Mouse (Mus musculus) cerebellum, adult 11-12 months (tissue): ENCODE data around the gene Zfp683.

ENCODE experiments used
- DNase-seq: peaks from one replicate; pipeline ENCODE4 v3.0.0; 2022

The Zfp683 gene

GRCm38 (mm10) chr4:134094004-134094564 is 40.4 kb downstream of the Zfp683 start:
- DNase-seq = no peak

GRCm38 (mm10) chr4:134094923-134095547 is 41.4 kb downstream of the Zfp683 start, which contains the start of gene Cd52:
Cd52 (minus strand) TSS chr4:134095082.
- DNase-seq = no peak

- no peak for DNase-seq
These were observed 42.5 kb downstream of the Zfp683 start for GRCm38 (mm10) chr4:134096120-134096519.

GRCm38 (mm10) chr4:134097015-134097608 is 43.5 kb downstream of the Zfp683 start:
- DNase-seq = no peak

GRCm38 (mm10) chr4:134098628-134099027 is 45.0 kb downstream of the Zfp683 start:
- no peak for DNase-seq

GRCm38 (mm10) chr4:134100245-134100644 is 46.6 kb downstream of the Zfp683 start:
- no peak for DNase-seq

GRCm38 (mm10) chr4:134101979-134102741 is 48.5 kb downstream of the Zfp683 start, which contains the start of gene Ubxn11:
Ubxn11 (plus strand) TSS chr4:134102570.
- DNase-seq = peak; percentile 90

GRCm38 (mm10) chr4:134102742-134103119 is 49.1 kb downstream of the Zfp683 start:
- DNase-seq = no peak

- DNase-seq = no peak
These were observed 52.5 kb downstream of the Zfp683 start for GRCm38 (mm10) chr4:134106105-134106504.

- DNase-seq = no peak
These were observed 54.1 kb downstream of the Zfp683 start for GRCm38 (mm10) chr4:134107730-134108129.

GRCm38 (mm10) chr4:134108196-134108595 is 54.6 kb downstream of the Zfp683 start:
- no peak for DNase-seq
